Mouse (Mus musculus) thymus, adult 2 months (tissue): ENCODE data around the gene Hnf4a.

Experiments used
- CTCF ChIP-seq: fragments of 200-500 bp; IDR thresholded peaks from 2 replicates; pipeline ENCODE4 v1.5.1; 2012; ENCODE audit warnings: mild to moderate bottlenecking, control low read depth, low read length, moderate library complexity, borderline replicate concordance; ENCODE audit not compliant: control insufficient read depth, poor library complexity, insufficient read depth; ENCODE audit errors: extremely low read depth
- POLR2A ChIP-seq: fragments of 200-500 bp; IDR thresholded peaks from 2 replicates; pipeline ENCODE4 v1.6.1; 2012; ENCODE audit warnings: mild to moderate bottlenecking, low read length, control low read depth, moderate library complexity; ENCODE audit not compliant: control insufficient read depth, poor library complexity, insufficient read depth; ENCODE audit errors: extremely low read depth

DNA sequence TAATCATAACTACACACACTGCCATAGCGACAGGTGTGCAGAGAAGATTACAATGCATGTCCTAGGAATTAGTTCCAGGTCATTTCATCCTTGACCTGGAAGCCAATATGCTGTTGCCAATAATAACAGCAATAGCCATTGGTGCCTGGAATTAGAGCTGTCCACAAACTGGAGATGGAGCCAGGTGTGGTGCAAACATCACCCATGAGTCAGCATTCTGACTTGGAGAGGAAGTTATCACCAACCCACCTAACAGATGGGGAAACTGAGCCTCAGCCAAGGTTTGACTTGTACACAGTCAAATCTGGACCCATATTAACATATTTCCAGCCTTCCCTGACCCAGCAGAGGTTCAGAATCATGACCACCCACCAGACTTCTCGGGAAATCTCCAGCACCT lies 31.8 kb downstream of the Hnf4a start:
- TF ChIP-seq CTCF (no peak), POLR2A (no peak)
